Mouse (Mus musculus) inflammation-experienced regulatory T-cells, adult 6 months (primary cell): Measurements from ENCODE around the gene Mettl16. TPM values are rescaled to one million over a fixed set of nuclear protein-coding genes. Genes with fewer than 3 reads are reported as not detected.
A peak's percentile ranks its signal among the peaks of the same experiment; 100 is the strongest.

Source experiments
- ATAC-seq: one replicate; pipeline ENCODE4 v1.8.0; 2017
- polyA plus RNA-seq, 3 experiments: library from polyadenylated mRNA; unstranded; fragments of 100-300 nt; shearing (Covaris generic); gene quantifications; one replicate each; pipeline ENCODE4 v1.2.1; 2017

Gene Mettl16
- polyA plus RNA-seq, 3 experiments from 2014 or later, result 29.2 to 32.2 (median 31.5) TPM

DNA sequence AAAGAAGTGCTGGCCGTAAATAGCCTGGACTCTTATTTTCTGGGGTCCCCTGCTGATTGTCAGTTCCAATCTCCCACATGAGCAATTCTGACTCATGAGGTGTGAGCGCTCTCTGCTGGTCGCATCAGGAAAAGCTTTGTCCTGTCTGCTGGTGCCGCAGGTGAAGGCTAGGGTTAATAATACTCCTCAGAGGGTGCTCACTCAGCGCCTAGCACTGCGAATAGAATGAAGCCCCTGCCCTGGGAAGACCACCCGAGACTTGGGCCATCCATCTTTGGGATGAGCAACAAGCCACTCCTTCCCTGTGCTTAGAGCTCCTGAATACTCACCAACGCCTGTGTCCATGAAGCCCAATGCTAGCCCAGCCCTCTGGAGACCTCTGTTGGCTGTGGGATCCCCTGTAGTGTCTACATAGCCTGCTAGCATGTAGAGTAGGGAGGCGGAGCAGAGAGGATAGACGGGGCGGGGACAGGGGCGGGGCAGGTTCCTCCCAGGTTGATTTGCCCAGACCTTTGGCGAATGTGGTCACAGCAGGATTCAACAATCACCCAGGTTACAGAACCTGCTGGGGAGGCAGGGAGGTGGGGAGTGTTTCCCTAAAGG is 77.4 kb downstream of the Mettl16 start:
- peak; percentile 43 for ATAC-seq

GRCm38 (mm10) chr11:74850998-74851661 is 80.5 kb downstream of the Mettl16 start:
- no peak for ATAC-seq

GRCm38 (mm10) chr11:74857756-74858155 is 87.1 kb downstream of the Mettl16 start:
- no peak for ATAC-seq

DNA sequence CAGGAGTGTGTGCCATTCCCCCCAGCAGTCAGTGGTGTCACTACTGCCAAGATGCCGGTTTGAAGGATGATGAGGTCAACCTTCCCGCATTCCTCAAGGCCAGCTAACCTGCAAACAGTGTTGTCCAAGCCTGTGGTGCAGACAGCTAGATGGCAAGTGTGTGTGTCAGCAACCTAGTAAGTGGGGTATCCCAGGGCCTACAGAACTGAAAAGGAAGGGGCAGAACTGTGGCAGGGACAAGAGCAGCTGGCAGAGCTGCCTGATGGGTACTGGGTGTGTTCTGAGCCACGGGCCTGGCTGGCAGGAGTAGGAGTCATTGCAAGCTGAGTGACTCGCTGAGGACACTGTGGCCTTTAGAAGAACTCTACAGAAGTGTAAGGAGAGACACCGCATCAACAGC is 91.5 kb downstream of the Mettl16 start:
- ATAC-seq, result no peak

DNA sequence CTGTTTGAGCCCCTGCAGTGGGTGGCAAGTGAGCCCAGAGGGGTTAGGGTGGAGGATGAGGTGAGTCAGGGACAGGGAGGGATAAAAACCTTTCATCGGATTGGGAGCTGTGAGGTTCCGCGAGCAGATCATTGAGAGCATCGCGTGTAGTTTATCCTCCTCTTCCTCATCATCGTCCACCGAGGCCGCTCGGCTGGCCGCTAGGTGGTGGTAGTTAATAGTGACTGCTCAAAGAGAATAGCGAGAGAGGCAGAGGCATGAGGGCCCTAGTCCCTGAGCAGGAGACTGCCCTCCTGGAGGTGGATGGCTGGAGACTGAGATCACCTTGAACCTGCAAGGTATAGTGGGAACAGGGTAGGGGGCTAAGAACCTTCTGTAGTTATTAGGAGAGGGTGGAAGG is 92.8 kb downstream of the Mettl16 start:
- no peak for ATAC-seq

DNA sequence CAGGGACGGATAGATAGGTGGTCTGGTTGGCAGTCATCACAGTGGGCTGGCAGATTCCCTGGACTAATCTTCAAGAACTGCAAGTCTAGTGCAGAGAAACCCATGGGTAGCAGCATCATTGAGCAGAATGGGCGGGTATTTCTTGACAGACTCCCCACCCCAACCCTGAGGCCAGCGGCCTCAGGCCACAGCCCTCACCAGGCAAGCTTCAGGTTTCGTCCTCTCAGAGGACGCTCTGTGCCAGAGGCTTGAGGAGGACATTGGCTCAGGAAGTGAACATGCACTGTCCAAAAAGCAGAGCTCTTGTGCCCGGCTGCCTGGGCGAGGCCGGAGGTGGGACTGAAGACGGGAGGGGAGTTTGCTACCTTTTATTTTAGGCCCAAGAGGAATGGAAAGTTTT is 93.8 kb downstream of the Mettl16 start:
- no peak for ATAC-seq

DNA sequence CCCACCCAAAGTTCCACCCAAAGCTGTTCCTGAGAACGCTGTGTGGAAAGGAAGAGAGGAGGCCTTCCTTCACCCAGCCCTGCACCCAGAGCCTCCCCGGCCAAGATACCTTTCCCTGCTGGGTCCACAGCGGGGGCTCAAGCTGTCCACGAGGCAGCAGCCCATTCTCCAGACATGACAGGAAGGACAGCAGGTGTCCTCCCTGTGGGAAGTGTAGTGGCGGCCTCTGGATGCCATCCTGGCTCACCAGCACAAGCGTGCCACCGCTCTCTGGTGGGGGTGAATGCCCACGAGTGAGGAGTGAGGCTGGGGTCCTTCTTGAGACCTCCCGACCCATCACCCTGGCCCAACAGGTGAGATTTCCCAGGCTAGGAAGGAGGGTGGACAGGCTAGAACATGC is 94.6 kb downstream of the Mettl16 start:
- ATAC-seq, result no peak

DNA sequence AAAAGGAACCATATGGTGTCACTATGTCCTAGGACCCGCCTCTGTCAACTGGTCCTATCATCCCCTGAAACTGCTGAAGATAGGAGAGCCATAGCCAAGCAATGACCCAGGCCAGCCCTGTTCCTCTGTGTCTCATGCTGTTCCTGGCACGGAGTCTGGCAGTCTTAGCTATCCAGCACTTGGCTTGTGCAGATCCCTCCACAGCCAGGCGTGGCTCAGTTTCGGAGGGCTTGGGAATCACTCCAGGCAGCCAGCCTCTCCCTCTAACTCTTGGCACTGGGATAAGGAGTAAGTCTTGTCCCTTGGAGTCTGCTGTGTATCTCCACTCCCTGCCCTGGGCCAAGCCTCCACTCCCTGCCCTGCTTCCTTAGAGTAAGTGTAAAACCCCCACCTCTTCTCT is 96.0 kb downstream of the Mettl16 start:
- ATAC-seq, result no peak

DNA sequence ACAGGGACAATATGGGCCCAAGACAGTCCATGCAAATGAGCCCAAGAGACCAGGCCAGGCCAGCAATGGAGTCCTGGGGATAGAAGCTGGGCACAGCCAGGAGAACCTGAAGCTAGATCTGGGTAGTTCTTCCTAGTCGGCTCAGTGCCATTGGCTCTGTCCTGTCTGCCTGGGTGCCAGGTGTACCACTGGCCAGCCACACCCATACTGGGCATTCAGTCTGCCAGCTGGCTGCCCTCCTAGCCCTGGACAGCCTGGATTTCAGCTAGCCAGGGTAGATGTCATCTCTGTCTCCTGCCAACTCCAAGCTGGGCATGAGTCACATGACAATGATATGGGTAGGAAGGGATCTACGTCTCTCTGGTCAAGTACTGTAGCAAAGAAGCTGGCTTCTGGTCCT is 96.6 kb downstream of the Mettl16 start:
- ATAC-seq, result no peak

DNA sequence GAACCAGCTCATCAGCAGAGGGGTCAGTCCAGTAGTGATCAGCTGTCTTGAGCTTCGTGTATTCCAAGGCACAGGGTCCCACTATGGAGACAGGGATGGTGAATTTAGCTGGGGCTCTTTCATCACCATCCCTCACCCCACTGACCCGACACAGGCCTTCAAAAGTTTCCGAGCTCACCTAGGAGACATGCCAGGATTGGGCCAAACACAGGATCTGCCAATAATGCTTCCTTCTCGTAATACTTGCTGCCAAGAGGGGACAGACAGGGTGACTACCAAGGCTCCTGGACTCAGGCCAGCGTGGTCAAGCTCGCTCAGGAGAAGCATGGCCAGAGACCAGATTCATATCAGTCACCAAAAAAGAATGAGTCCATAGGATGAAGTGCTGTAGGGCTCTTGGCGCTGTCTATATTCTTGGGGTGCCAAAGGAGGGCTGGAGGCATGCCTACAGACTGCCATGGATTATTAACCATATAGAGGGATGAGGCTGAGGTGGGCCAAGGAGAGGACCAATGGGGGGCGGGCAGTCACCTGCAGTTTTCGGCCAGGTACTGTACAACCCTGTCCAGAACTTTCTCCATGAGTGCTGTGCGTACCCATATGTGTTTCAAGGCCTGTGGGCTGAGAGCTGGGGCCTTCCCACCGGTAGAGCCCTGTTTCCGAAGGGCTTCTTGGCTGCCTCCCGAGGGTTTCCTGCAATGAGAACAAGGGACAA is 97.6 kb downstream of the Mettl16 start:
- ATAC-seq, result no peak

DNA sequence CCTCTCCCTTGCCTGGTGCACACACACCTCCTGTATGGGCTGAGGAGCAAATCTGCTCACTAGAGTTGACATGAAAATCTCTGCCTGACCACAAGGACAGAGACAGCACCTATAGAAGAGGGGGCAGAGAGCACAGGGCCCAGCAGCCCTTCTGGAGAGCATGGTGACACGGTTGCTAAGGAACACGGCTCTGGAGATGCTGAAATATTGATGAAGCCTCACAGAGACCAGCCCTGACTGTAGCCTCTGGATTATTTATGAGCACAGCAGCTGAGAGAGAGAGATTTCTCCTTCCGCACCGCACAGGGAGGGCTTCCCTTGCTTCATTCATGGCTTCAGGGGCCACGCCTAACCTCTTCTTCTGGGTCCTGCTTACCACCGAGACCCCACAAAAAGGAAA is 99.0 kb downstream of the Mettl16 start:
- no peak for ATAC-seq

- no peak for ATAC-seq
These were observed 99.9 kb downstream of the Mettl16 start for GRCm38 (mm10) chr11:74870544-74870943.

DNA sequence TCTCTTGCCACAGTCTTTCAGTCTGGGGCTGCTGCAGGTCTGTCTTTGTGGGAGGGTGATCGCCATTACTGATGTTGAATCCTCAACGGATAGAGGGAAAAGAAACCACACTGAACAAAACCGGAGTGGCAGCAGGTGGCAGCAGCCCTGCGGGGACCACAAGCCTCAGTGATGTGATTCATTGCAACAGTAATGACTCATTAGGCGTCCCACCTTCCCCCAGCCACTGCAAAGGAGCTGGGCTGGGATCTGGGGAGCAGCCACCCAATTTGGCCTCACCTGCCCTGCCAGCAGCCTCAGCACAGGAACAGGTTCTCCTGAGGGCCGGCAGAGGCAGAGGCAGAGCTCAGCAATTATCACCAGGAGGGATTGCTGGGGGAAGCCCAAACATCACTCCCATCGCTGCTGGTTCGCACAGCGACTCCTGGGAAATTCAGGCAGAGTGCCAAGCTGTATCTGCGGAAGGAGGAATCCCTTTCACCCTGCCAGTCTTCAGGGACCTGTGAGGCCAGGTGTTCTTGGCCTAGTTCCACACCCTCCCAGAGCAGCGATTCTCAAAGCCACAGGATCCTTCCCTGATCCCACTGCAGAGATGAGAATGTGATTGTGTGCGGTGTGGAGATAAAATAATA is 100.5 kb downstream of the Mettl16 start:
- no peak for ATAC-seq

DNA sequence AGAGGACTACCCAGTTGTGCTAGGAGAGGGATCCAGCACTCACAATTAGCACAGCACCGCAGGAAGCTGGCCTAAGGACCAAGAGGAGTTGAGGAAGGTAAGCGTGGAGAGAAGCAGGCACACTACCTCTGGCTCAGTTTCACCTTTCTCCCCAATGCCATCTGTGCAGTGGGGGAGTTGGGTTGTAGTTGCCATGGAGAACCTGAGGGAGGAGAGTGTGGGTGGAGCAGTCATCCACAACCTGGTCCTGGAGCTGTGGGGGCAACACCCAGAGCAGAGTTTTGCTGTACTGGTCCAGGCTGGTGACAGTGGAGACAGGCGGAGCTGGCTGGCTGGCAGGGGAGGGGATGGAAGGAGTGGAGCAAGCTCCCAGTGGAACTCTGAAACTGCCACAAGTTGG is 104.0 kb downstream of the Mettl16 start:
- no peak for ATAC-seq

- no peak for ATAC-seq
These were observed 106.2 kb downstream of the Mettl16 start for GRCm38 (mm10) chr11:74876801-74877200.

Other genes starting within 250 kb of the Mettl16 start
- gene Rap1gap2, start 159.9 kb upstream of the Mettl16 start, polyA plus RNA-seq, result 10 to 100 TPM in 1 of 3 experiments, 1 to 10 TPM in 1, under 1 TPM in 1; 0.63 to 11.9 (median 1.6) TPM
- not detected for gene Ccdc92b, start 151.2 kb upstream of the Mettl16 start, polyA plus RNA-seq
- gene Cluh, start 121.3 kb upstream of the Mettl16 start, polyA plus RNA-seq, result 10 to 100 TPM in 2 of 3 experiments, 1 to 10 TPM in 1; 5.9 to 11.2 (median 10.1) TPM
- 10 to 100 TPM; 79.4 to 92.1 (median 81.5) TPM for gene Pafah1b1, start 46.2 kb upstream of the Mettl16 start, polyA plus RNA-seq
- gene Mnt, start 60.1 kb downstream of the Mettl16 start, polyA plus RNA-seq, result 1 to 10 TPM; 4.8 to 6.5 (median 6.3) TPM
- gene Sgsm2, start 126.2 kb downstream of the Mettl16 start, polyA plus RNA-seq, result 1 to 10 TPM; 1.2 to 3.2 (median 2.9) TPM
- 10 to 100 TPM; 29.2 to 46.3 (median 45.4) TPM for gene Tsr1, start 127.2 kb downstream of the Mettl16 start, polyA plus RNA-seq
- gene Smg6, start 155.0 kb downstream of the Mettl16 start, polyA plus RNA-seq, result 10 to 100 TPM; 16.3 to 22.0 (median 18.9) TPM
- 1 to 10 TPM; 6.6 to 9.5 (median 8.3) TPM for gene Srr, start 155.1 kb downstream of the Mettl16 start, polyA plus RNA-seq